12 mouse cellular contexts compared by ENCODE assay signal in the genomic region with DNA sequence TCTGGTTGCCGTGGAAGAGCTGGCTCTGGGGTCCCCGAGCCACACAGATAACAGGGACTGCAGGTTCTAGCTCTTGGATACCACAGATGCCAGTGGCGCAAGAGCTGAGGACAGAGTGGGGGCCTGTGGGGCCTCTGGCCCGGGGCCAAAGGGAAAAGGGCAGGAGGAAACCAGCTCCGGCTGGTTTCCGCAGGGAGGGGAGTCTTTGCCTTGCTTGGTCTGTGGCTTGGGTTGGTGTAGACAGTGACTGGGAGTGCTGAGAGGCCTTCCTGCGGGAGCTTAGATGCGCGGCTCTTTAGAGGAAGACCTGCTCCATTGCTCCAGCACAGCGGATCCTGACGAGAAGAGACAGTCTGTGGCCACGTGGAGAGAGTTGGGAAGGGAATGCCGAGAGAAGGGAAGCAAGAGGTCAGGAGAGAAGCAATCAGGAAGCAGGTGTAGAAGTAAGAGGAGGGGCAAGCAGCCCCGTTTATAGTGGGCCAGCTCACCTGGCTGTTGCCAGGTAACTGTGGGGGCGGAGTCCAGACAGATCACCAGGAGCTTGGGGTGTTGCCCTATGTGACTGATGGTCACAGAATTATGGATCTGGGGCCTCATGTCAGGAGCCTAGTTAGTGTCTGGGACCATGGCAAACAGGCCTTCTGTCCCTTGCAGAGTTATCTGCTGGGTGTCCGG. TPM values are rescaled to one million over a fixed set of nuclear protein-coding genes. Genes with fewer than 3 reads are reported as not detected.
DNase-seq lines count a peak whose midpoint lies in the region; ATAC-seq lines count a peak whose summit lies in the region.
"Had no signal": no experiment of that assay in that cellular context is flagged by ENCODE, and none has a peak within 500 bp of the region (broad histone marks: within the 10 kb centered on the region; RNA-seq: fewer than 3 reads in every experiment).

No protein-coding gene starts in this region.

- no peak for ATAC-seq in embryonic facial prominence, embryonic 13.5 days (ENCODE audit: insufficient number of reproducible peaks, insufficient read depth, low FRiP score, low TSS enrichment, low read depth)
- no peak for ATAC-seq in monocyte, adult 5-6 weeks (replicated peaks; ENCODE audit: insufficient number of reproducible peaks, low FRiP score, low TSS enrichment, poor library complexity, severe bottlenecking)
- ATAC-seq: Patski had no signal

- 0 out of 2 replicates have a peak, but pooled peaks cover 4% of the 10 kb centered on the region for H3K4me1 ChIP-seq in embryonic facial prominence, embryonic 13.5 days
- H3K4me1 ChIP-seq: embryonic facial prominence, embryonic 12.5 days had no signal

- no peak overlapping the region for H3K4me3 ChIP-seq in embryonic facial prominence, embryonic 13.5 days
- H3K4me3 ChIP-seq: embryonic facial prominence, embryonic 12.5 days had no signal

- H3K36me3 ChIP-seq in embryonic facial prominence, embryonic 13.5 days, result peaks cover 50% of the 10 kb centered on the region

- peak; percentile 31 for DNase-seq in adrenal gland, postnatal 10 days
- no peak for DNase-seq in adrenal gland, adult (ENCODE audit: inconsistent age in 2 of 2, low spot score in 1 of 2)
- peak; percentile 18 for DNase-seq in kidney, adult 11 months
- DNase-seq in kidney, adult 9 months, result no peak
- DNase-seq in kidney, postnatal 36 days, result peak; percentile 11 to 39
- no peak for DNase-seq in adipocyte (ENCODE audit: low spot score)
- DNase-seq: layer of hippocampus, postnatal 36 days had no signal

- no peak overlapping the region for H3K9ac ChIP-seq in embryonic facial prominence, embryonic 13.5 days
- H3K9ac ChIP-seq: embryonic facial prominence, embryonic 12.5 days had no signal

- 0 out of 2 replicates have a peak, but pooled peaks cover 8% of the 10 kb centered on the region for H3K9me3 ChIP-seq in embryonic facial prominence, embryonic 13.5 days

- H3K4me2 ChIP-seq in embryonic facial prominence, embryonic 13.5 days, result no peak overlapping the region
- H3K4me2 ChIP-seq: embryonic facial prominence, embryonic 12.5 days had no signal

- 71% methylated on average over 16 of the region's 16 CpGs for WGBS in embryonic facial prominence, embryonic 13.5 days

- H3K27me3 ChIP-seq in embryonic facial prominence, embryonic 13.5 days, result no peaks in the 10 kb centered on the region
- H3K27me3 ChIP-seq: embryonic facial prominence, embryonic 12.5 days; Patski had no signal

- H3K27ac ChIP-seq in embryonic facial prominence, embryonic 13.5 days, result peak overlapping the region; percentile 33; the same call in 1 of the 2 replicates
- H3K27ac ChIP-seq: embryonic facial prominence, embryonic 12.5 days had no signal

RNA-seq across cellular contexts. Expression of gene Kcnj11, which starts 15.6 kb away (rescaled TPM):
- total RNA-seq in adrenal gland, postnatal 10 days (2021), result 1 to 10 TPM; 1.7 to 4.9 TPM
- polyA plus RNA-seq in embryonic facial prominence, embryonic 13.5 days (2015; fragmentation: Nextera tagmentation; extraction: Ambion mirVana), result 0.27 TPM in 1 of 2 replicates, not detected in the other
- not detected in 3 replicates for total RNA-seq in monocyte, adult 5-6 weeks (2017)
- total RNA-seq: neutrophil, adult 5-6 weeks had no signal

RNA-seq across cellular contexts. Expression of gene Nomo1, which starts 51.5 kb away (rescaled TPM):
- 10 to 100 TPM; 50.4 to 50.6 TPM for total RNA-seq in adrenal gland, postnatal 10 days (2021)
- 28.4 and 33.8 TPM in 2 replicates for polyA plus RNA-seq in embryonic facial prominence, embryonic 13.5 days (2015; fragmentation: Nextera tagmentation; extraction: Ambion mirVana)
- total RNA-seq in monocyte, adult 5-6 weeks (2017), result 14.2 to 34.6 TPM (median 17.8 TPM) in 3 replicates

RNA-seq across cellular contexts. Expression of gene Abcc6, which starts 54.9 kb away (rescaled TPM):
- total RNA-seq in adrenal gland, postnatal 10 days (2021), result 10 to 100 TPM in 1 of 2 experiments, 1 to 10 TPM in 1; 8.2 to 13.6 TPM
- 0.25 TPM in 2 replicates for polyA plus RNA-seq in embryonic facial prominence, embryonic 13.5 days (2015; fragmentation: Nextera tagmentation; extraction: Ambion mirVana)
- not detected in 3 replicates for total RNA-seq in monocyte, adult 5-6 weeks (2017)
- total RNA-seq: neutrophil, adult 5-6 weeks had no signal

Comparison
In these comparisons a context has a peak if more than half of its experiments do, and no peak if none do; other contexts are left out.
1. DNase-seq: peak in adrenal gland, postnatal 10 days (single experiment), kidney, adult 11 months (single experiment) and kidney, postnatal 36 days (2 of 2); none in adrenal gland, adult (0 of 2), kidney, adult 9 months (single experiment) and adipocyte (single experiment).